Mouse (Mus musculus): ENCODE data around the gene Jmjd1c.
A peak's percentile ranks its signal among the peaks of the same experiment; 100 is the strongest.

Jmjd1c gene

DNA sequence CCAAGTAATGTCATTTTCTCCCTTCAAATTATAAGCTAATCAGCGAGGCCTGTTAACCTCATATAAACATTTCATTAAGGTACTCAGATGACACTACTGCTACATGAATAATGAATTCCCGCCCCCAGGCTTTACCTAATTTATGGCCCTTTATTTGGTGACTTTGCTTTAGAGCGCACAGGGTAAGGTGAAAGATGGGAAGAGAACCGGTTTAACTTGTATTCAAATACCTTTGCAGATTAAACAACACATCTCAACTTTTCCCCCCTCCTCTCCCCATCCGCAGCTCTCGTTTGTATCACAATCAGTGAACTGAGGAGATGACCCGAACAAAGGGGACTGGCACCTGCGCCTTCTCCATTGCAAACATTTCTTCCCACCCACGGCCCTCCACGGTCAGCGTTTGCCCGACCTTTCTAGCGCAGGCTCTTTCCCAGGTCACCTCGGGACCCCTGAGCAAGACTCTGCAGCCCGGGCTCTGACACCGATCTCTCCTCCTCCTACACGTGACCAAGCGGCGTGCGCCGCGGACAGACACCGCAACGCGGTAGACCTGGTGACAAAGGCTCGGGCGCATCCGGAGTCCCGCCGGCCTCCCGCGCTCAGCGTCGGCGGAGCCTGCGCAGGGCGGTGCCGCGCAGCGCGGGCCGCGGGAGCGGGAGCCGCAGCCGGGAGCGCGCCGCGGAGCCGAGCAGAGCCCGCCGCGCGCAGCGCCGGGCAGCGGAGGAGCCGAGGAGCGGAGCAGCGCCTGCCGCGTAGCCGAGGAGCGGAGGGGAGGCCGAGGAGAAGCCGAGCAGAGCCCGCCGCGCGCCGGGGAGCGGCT lies at the start of gene Jmjd1c:
TSS of gene Jmjd1c (plus strand) at position 328 of the 823 bp plus-strand sequence.
- DNase-seq (ENCODE audit: low read depth): no peak

- DNase-seq (ENCODE audit: low read depth): no peak
Measured at GRCm38 (mm10) chr10:67047712-67048645, 47.9 kb upstream of the Jmjd1c start.

DNA sequence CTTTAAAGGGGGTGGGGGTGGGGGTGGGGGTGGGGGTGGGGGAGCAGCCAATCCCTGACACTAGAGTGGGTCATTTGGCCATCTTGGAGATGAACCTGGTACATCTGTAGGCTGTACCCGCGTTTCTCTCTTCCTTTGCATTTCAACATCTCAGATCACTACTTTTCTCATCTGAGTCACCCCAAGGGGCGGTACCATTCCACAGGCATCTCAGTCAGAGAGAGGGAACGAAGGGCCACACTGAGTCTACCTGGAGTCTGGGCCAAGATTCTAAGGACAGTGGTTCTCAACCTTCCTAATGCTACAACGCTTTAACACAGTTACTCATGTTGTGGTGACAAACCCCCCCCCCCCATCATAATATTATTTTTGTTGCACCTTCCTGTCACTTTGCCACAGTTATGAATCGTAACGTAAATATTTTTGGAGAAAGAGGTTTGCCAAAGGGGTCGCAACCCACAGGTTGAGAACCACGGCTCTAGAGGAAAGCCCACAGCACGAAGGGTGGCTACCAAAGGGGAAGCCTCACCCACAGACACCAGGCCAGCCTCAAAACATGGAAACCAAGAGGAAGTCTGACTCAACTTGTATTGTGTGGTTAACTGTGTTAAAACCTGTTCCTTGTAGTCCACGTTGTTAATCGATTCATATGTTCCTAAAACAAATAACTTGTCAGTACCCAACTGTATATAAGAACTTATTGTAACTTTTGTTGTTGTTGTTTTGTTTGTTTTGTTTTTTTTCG lies 46.9 kb upstream of the Jmjd1c start:
- DNase-seq (ENCODE audit: low read depth): no peak

GRCm38 (mm10) chr10:67049621-67050020 lies 46.3 kb upstream of the Jmjd1c start:
- DNase-seq (ENCODE audit: low read depth): no peak

DNA sequence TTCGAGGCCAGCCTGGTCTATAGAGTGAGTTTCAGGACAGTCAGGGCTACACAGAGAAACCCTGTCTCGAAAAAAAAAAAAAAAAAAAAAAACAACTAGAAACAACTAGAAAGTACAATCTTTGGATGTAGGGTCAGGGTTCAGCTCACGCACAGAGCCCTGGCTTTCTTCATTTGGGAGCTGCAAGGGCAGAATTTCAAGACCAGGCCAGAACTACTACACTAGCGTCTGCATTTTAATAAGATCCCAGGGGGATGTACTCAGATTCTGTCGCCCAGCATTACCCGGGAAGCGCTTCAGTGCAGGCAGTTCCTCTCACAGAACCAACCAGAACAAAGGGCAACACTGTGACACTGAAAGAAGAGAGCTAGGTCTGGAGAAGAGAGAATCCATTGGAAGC lies 45.2 kb upstream of the Jmjd1c start:
- DNase-seq (ENCODE audit: low read depth): no peak

- DNase-seq (ENCODE audit: low read depth): no peak
Measured at GRCm38 (mm10) chr10:67051466-67051865, 44.5 kb upstream of the Jmjd1c start.

- no peak for DNase-seq (ENCODE audit: low read depth)
Measured at GRCm38 (mm10) chr10:67052429-67052828, 43.5 kb upstream of the Jmjd1c start.

DNA sequence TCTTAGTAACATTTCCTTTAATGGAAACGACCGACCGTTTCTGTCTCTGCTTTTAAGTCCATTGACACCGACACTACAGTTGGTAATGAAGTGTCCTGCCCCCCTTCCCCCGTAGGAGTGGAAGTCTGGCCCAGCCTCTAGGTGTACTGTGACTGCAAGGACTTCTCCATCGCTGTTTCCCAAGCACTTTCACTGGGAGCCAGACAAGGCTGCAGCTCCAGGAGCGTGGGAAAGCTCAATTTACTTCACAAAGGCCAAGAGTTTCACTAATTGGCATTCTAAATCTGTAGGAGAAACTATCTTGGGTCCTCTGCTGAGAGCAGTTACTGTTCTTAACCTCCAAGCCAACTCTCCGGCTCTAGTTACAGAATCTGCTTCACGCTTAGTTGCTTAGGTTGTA lies 42.5 kb upstream of the Jmjd1c start:
- DNase-seq (ENCODE audit: low read depth): no peak

DNA sequence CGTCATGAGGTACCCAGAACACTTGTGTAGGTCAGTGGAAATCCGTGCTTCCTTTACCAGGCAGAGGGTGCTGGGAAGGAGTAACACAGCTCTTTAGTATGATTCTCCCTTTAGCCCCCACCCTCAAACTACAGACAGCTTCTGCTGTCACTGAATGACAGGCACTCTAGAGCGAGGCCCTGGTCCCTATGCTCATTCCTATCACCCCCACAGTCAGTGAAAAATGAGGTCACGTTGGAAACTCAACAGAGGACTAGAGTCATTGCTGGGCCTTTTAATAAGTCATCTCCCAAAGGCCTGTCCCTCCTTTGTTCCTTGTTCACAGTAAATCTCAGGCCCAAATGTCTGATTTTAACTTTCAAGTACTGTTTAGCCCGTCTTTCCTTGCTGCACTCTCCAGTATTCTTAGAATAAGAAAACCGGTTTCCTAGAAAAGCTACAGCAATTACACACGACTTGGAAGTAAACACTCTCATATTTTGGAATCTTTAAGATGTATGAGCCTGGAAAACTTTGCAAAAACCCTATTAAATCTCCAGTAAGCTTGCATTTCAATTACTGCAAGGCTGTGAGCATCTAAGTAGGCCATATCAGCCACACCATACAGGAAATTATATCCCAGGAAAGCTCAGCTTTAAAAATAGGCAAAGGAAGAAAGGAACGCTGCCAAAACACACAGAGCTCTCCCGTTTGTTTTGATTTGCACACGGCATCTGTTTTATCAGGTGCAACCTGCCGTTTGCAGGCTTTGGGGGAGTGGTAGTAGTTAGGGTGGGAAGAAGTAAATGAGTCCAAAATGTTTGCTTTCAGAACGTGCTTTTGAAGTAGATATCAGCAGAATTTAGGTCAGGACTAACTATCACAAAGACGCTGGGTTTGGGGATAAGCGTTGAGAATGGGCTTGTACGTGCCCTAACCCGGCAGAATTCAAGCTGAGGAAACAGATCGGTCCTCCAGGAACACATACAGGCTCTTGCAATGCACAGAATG lies 39.8 kb upstream of the Jmjd1c start:
- no peak for DNase-seq (ENCODE audit: low read depth)

- no peak for DNase-seq (ENCODE audit: low read depth)
Measured at GRCm38 (mm10) chr10:67057208-67057607, 38.7 kb upstream of the Jmjd1c start.

DNA sequence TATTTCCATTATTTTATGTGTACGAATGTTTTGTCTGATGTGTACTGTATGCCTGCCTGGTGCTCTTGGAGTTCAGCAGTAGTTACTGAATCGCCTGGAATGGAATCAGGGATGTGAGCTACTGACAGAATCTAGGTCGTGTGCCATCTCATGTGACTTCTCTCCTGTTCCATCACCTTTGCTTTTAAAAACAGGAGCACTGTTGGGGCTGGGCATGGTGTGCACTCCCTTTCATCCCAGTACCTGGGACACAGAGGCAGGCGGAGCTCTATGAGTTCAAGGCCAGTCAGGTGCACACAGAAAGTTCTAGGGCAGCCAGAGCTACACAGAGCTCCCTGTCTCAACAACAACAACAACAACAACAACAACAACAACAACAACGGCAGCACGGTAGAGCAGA lies 38.2 kb upstream of the Jmjd1c start:
- DNase-seq (ENCODE audit: low read depth): no peak

DNA sequence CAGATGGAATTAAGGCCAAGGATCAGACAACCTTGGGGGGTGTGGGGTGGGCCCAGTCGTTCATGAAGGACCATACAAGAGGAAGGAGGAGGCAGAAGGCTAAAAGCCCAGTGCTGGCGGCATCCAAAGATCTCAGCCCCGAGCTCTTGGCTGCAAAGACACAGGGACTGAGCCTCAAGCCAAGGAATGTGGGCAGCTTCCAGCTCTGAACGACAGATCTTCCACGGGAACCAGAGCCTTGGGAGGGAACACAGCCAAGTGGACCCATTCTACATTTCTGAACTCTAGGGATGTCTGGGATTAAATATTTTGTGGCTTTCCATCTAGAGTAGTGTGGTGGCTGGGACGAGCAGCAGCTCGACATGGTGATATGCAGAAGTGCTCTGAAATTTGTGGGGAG lies 37.6 kb upstream of the Jmjd1c start:
- DNase-seq (ENCODE audit: low read depth): no peak

- no peak for DNase-seq (ENCODE audit: low read depth)
Measured at GRCm38 (mm10) chr10:67058702-67059101, 37.2 kb upstream of the Jmjd1c start.

GRCm38 (mm10) chr10:67061367-67061801 lies 34.5 kb upstream of the Jmjd1c start:
- DNase-seq (ENCODE audit: low read depth): no peak

DNA sequence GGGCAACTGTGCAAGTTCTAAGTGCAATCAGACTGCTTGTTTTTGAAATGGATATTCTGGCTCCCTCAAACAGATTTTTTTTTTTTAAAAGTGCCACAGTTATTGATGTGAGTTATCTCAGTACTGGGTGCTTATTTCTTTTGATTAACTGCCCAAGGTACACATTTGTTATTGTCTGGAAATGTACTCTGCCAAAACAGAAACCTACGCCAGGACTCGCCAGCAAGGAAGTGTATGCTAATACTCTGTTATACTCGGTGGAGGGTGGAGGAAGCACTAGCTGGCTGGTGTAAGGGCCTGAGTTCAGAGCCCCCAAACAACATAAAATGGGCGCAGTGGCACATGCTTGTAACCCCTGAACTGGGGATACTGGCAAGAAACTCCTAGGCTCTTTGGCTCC lies 34.1 kb upstream of the Jmjd1c start:
- no peak for DNase-seq (ENCODE audit: low read depth)

DNA sequence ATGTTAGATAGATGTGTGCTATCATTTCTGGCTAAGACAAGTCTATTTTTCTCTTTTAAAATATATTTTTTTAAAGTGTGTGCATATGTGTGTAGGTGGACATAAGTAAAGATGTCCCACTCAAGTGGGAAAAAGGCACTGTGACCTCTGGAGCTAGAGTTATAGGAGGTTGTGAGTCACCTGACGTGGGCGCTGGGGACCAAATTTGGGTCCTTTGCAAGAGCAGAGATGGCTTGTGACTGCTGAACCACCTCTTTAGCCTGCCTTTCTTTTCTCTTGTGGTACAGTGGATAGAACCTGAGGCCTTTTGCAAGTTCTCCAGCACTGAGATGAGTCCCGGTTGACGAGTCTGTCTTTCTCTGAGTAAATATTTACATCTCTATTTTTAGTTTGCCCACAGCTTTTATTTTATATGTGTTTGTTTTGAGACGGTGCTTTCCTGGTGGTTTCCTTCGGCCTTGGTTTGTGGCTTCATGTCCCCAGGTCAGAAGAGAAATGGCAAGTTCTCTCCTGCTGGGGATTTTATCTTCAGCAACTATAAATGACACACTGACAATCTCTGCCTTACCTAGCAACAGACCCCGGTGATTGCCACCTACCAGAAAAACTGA lies 30.5 kb upstream of the Jmjd1c start:
- DNase-seq (ENCODE audit: low read depth): no peak

GRCm38 (mm10) chr10:67065927-67066326 lies 30.0 kb upstream of the Jmjd1c start:
- no peak for DNase-seq (ENCODE audit: low read depth)

- no peak for DNase-seq (ENCODE audit: low read depth)
Measured at GRCm38 (mm10) chr10:67066421-67066820, 29.5 kb upstream of the Jmjd1c start.

GRCm38 (mm10) chr10:67069013-67069412 lies 26.9 kb upstream of the Jmjd1c start:
- peak; percentile 51 for DNase-seq (ENCODE audit: low read depth)

- no peak for DNase-seq (ENCODE audit: low read depth)
Measured at GRCm38 (mm10) chr10:67071389-67071788, 24.5 kb upstream of the Jmjd1c start.

- DNase-seq (ENCODE audit: low read depth): no peak
Measured at GRCm38 (mm10) chr10:67071884-67072283, 24.0 kb upstream of the Jmjd1c start.
